Mouse (Mus musculus) intestine, embryonic 14.5 days (tissue): ENCODE data around the gene Mrpl43. TPM values are rescaled to one million over a fixed set of nuclear protein-coding genes. Genes with fewer than 3 reads are reported as not detected.
A peak's percentile ranks its signal among the peaks of the same experiment; 100 is the strongest.

Experiments
- ATAC-seq: fragments of 200-750 bp; cut with Nextera tagmentation; replicated peaks from 2 replicates; pipeline ENCODE4 v1.8.0; 2017; ENCODE audit warnings: low read depth, moderate number of reproducible peaks, moderate TSS enrichment, moderate library complexity; ENCODE audit not compliant: low FRiP score, low TSS enrichment
- DNase-seq: peaks from one replicate; pipeline ENCODE4 v3.0.0-alpha.2; 2018; ENCODE audit warnings: low spot score
- H3K27ac ChIP-seq: fragments of 300-500 bp; sonication (generic); 2 replicates; pipeline ENCODE4 v1.5.1; 2014; ENCODE audit warnings: low read depth, mild to moderate bottlenecking, control low read depth
- H3K27me3 ChIP-seq: fragments of 300-500 bp; sonication (generic); replicated peaks from 2 replicates; pipeline ENCODE4 v1.6.1; 2014; ENCODE audit warnings: low read length, control low read depth; ENCODE audit not compliant: control insufficient read depth, insufficient read depth
- H3K36me3 ChIP-seq: fragments of 300-500 bp; sonication (generic); 2 replicates; pipeline ENCODE4 v1.6.1; 2014; ENCODE audit warnings: low read length, control low read depth; ENCODE audit not compliant: control insufficient read depth, insufficient read depth
- H3K4me1 ChIP-seq: fragments of 300-500 bp; sonication (generic); replicated peaks from 2 replicates; pipeline ENCODE4 v1.6.1; 2014; ENCODE audit warnings: low read length, control low read depth, mixed read lengths; ENCODE audit not compliant: control insufficient read depth, insufficient read depth
- H3K4me2 ChIP-seq: fragments of 300-500 bp; sonication (generic); 2 replicates; pipeline ENCODE4 v1.6.1; 2014; ENCODE audit warnings: low read length
- H3K4me3 ChIP-seq: fragments of 300-500 bp; sonication (generic); 2 replicates; pipeline ENCODE4 v1.5.1; 2014; ENCODE audit warnings: low read depth, low read length, control low read depth, mixed read lengths
- H3K9ac ChIP-seq: fragments of 300-500 bp; sonication (generic); 2 replicates; pipeline ENCODE4 v1.6.1; 2014; ENCODE audit warnings: mild to moderate bottlenecking, low read length
- H3K9me3 ChIP-seq: fragments of 300-500 bp; sonication (generic); 2 replicates; pipeline ENCODE4 v1.6.1; 2016; ENCODE audit warnings: low read length, control low read depth; ENCODE audit not compliant: control insufficient read depth
- WGBS: fragments of 180-500 bp; shearing (Covaris S2); extraction: QIAGEN DNeasy Blood & Tissue Kit; methylation state at CpG from one replicate; pipeline ENCODE4 v1.1.7; 2014; 5-methylcytosine and 5-hydroxymethylcytosine counted together
- polyA plus RNA-seq: library from polyadenylated mRNA; unstranded; fragments of >200 nt; fragmentation: Nextera tagmentation; extraction: Ambion mirVana; gene quantifications from 2 replicates; pipeline ENCODE4 v1.2.1, GENCODE M21; 2014

Gene Mrpl43
- 65.4 and 70.3 TPM in 2 replicates for polyA plus RNA-seq

DNA sequence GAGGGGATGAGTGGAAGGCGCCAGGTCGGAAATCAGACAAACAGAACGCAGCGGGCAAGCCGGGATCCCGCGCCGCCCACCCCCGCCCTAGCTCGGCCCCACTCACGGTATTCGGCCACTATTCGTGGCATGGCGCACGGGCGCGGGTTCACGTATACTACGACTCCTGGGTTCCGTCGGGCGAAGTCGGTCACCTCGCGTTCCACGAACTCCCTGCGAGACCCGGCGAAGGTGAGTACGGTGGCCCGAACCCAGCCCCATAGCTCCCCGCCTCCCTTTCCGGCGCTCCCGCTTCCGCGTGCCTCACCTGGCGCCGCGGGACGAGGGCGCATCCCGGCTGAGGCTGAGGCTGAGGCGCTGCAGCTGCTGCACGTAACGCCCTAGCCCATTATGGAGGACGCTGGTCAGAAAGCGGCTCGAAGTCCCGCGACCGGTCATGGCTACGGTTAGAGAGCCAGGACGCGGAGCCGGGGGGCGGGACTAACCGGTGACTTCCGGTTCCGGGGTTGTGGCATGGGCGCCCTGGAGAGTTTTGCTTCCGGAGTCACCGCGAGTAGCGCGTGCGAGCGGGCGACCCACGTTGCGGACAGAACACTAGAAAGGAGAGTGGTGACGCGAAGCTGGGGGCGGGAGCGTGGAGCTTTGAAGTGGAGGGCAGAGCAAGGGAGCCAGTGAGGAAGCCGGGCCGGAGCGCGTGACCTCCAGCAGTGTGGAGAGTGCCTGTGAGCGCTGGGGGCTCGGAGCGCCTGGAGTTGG, at the start of gene Mrpl43:
Mrpl43 (minus strand) TSS at position 486 of the 756 bp plus-strand sequence.
- peaks cover 46% of the 10 kb centered on the region for H3K36me3 ChIP-seq
- H3K4me3 ChIP-seq: peak within 1 kb of the TSS; percentile 99
- peak within 1 kb of the TSS; percentile 94 for H3K4me2 ChIP-seq
- DNase-seq: peak; percentile 99
- no peaks in the 10 kb centered on the region for H3K27me3 ChIP-seq
- H3K9ac ChIP-seq: peak within 1 kb of the TSS; percentile 73
- under 1% methylated on average over 75 of the region's 82 CpGs for WGBS
- H3K9me3 ChIP-seq: no peaks in the 10 kb centered on the region
- peaks cover 18% of the 10 kb centered on the region for H3K4me1 ChIP-seq
- ATAC-seq: peak; percentile 93
- peak within 1 kb of the TSS; percentile 81 for H3K27ac ChIP-seq

DNA sequence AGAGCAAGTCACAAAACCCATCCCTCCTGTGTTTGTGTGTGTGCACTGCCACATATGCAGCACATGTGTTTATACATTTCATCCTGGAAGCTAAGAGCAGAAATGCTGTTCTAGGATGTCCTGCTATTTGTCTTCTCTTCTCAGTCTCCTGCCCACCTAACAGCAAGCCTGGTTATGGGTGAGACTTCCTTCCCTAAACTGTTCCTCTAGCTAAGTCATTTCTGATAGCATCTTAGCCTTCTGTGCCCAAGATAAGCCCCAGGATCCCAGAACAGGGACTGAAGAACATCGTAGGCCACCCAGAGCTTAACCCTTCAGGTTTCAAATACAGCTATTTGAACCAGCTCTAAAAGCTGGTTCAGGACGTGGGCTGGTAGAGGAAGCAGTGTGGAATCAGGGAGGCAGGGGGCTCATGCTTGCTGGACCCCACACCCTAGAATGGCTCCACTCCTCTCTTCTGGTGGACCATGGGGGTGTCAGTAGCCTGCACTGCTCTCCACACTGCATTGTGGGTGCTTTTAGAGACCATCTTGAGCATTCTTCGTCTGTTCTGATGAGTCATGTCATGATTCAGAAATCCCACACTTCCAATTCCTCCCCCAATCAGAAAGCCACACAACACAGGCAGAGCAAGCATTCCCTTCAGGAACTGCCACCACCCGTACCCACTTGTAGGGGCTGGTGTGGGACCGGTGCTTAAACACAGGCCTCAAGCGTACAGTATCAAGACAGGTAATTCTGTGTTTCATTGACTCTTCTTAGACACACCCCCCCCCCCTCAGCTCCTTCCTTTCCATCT, 48.8 kb upstream of the Mrpl43 start:
- Histone ChIP-seq H3K9me3 (no peaks in the 10 kb centered on the region), H3K36me3 (peaks cover 28% of the 10 kb centered on the region), H3K27ac (no peak overlapping the region), H3K27me3 (no peaks in the 10 kb centered on the region), H3K4me2 (no peak overlapping the region), H3K4me3 (no peak overlapping the region), H3K4me1 (peaks cover 20% of the 10 kb centered on the region), H3K9ac (no peak overlapping the region)
- DNase-seq: no peak
- WGBS: 88% methylated on average over 6 of the region's 6 CpGs
- ATAC-seq: no peak

DNA sequence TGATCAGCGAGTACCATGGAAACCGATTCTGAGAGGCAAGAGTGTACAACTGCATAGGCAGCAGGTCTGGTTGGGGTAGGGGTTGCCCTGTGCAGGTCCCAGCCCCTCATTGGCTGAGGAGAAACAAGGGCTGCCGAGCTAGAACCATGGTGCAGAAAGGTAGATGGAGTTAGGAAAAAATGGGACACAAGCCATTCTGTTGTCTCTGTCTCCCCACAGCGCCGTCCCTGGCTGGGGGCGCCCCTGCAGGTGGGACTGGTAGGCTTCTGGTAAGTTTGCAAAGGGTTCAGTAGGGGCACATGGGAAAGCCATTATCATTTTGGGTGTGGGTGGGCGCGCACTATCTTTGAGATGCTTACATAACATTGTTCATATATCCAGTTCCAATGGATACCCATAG, 47.2 kb upstream of the Mrpl43 start:
- Histone ChIP-seq H3K9me3 (no peaks in the 10 kb centered on the region), H3K9ac (no peak overlapping the region), H3K4me2 (no peak overlapping the region), H3K27ac (no peak overlapping the region), H3K27me3 (no peaks in the 10 kb centered on the region), H3K36me3 (peaks cover 28% of the 10 kb centered on the region), H3K4me1 (peaks cover 21% of the 10 kb centered on the region), H3K4me3 (no peak overlapping the region)
- ATAC-seq (no peak), DNase-seq (no peak)
- WGBS: 87% methylated on average over 8 of the region's 8 CpGs

DNA sequence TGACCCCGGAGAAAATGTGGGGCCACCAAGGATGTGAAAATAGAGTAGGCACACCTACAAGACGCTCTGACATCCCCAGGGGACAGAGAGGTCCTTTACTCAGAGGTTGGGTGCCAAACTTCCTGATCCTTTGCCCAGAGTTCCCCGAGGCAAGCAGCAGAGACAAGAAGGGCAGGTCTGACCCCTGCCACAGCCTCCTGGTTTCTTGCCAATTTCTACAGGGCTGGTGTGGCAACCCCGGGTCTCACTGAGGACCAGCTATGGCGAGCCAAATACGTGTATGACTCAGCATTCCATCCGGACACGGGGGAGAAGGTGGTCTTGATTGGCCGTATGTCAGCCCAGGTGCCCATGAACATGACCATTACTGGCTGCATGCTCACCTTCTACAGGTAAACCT, 43.3 kb upstream of the Mrpl43 start:
- Histone ChIP-seq H3K4me1 (peaks cover 17% of the 10 kb centered on the region), H3K4me3 (no peak overlapping the region), H3K9ac (no peak overlapping the region), H3K36me3 (peaks cover 23% of the 10 kb centered on the region), H3K27me3 (peaks cover 17% of the 10 kb centered on the region), H3K4me2 (no peak overlapping the region), H3K9me3 (no peaks in the 10 kb centered on the region), H3K27ac (no peak overlapping the region)
- WGBS: 76% methylated on average over 9 of the region's 9 CpGs
- ATAC-seq: no peak
- no peak for DNase-seq

DNA sequence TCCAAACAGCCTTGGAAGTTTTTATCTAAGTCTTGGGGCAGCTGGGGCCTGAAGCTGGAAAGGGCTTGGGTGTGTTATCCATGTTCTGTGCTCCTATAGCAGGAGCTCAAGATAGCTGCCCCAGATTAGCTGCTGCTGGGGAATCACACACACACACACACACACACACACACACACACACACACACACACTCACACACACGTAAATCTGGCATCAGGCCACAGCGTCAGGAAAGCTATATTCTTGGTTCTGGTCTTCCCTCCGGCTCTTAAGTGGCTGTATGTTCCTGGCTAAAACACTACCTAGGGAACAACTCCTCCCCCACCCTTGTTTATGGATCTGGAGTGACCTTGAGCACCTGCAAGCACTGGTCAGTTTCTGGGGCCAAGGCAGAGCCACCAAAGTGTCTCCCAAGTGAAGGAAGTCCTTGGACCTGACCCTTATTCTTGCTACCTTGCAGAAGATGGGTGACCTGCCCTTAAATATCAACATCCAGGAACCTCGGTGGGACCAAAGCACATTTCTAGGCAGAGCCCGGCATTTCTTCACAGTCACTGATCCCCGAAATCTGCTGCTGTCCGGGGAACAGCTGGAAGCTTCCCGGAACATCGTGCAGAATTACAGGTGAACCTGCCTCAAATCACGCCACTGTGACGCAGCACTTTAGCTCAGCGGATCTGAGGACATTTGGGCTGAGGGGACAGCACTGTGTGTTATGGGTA, 42.6 kb upstream of the Mrpl43 start:
- Histone ChIP-seq H3K36me3 (peaks cover 21% of the 10 kb centered on the region), H3K9ac (peak overlapping the region; percentile 50), H3K4me3 (peak overlapping the region; percentile 57), H3K9me3 (no peaks in the 10 kb centered on the region), H3K4me2 (peak overlapping the region; percentile 92), H3K27me3 (peaks cover 23% of the 10 kb centered on the region), H3K27ac (peak overlapping the region; percentile 84), H3K4me1 (peaks cover 17% of the 10 kb centered on the region)
- WGBS: 74% methylated on average over 12 of the region's 12 CpGs
- ATAC-seq (no peak), DNase-seq (no peak)

DNA sequence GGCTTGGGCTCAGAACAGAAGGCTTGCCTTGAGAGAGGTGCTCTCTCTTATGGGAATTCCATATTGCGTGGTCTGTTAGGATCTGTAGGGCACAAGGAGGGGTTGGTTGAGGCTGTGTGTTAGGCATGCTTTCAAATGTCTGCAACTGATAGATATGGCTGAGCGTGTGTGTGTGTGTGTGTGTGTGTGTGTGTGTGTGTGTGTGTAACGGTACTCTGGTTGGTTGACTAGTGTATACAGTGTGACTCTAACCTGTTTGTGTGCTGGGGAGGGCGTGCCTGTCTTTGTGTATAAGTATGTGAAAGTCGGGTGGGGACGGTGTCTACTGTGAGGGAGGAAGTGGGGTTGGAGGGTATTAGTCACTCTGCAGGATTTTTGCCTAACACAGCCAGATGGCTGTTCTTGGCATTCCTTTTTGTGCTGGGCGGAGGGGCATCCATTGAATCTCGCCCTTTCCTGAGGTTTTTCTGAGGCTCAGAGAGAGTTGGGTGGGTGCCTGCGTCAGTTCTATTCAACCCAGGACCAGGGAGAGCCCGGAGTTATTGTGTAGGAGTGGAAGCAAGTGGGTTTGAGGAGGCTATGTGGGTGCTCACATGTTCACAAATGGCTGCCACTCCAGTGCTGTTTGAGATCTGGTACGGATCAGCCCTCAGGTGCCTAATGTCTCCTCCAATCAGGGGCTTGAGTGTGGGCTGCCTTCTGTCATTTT, 41.8 kb upstream of the Mrpl43 start:
- peaks cover 17% of the 10 kb centered on the region for H3K4me1 ChIP-seq
- H3K9me3 ChIP-seq: no peaks in the 10 kb centered on the region
- peaks cover 23% of the 10 kb centered on the region for H3K27me3 ChIP-seq
- peak; percentile 53 for ATAC-seq
- DNase-seq: no peak
- WGBS: 23% methylated on average over 11 of the region's 11 CpGs
- H3K4me2 ChIP-seq: peak overlapping the region; percentile 92
- H3K36me3 ChIP-seq: peaks cover 20% of the 10 kb centered on the region
- H3K4me3 ChIP-seq: peak overlapping the region; percentile 57
- H3K9ac ChIP-seq: peak overlapping the region; percentile 50
- peak overlapping the region; percentile 84 for H3K27ac ChIP-seq

DNA sequence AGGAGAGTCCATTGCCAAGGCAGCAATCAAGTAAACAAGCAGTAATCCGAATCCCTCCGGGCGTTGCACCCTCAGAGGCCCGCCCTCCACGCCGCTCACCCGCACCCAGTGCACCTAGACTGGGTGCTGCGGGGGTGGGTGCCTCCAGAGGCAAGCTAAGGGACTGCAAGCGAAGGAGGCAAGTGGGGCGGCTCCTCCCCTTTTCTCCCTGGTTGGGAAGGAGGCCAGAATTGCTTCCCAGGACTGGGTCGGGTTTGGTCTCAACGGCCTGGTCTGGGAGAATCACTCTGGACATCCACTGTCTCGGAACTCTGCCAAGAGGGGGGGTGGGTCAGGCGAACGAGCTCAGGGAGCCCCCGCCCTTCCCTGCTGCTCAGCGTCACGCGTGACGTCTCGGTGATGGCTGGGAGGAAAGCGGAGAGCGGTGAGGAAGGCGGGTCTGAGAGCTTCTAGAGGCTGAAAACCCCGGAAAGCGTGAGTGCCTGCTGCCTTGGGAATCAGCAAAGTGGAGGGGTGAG, 41.2 kb upstream of the Mrpl43 start, which contains the start of gene Sfxn3:
Sfxn3 (plus strand) TSS at position 87 of the 518 bp plus-strand sequence.
- Histone ChIP-seq H3K4me3 (peak within 1 kb of the TSS; percentile 57), H3K9ac (peak within 1 kb of the TSS; percentile 50), H3K27me3 (peaks cover 23% of the 10 kb centered on the region), H3K4me1 (peaks cover 17% of the 10 kb centered on the region), H3K27ac (peak within 1 kb of the TSS; percentile 84), H3K36me3 (peaks cover 14% of the 10 kb centered on the region), H3K9me3 (no peaks in the 10 kb centered on the region), H3K4me2 (peak within 1 kb of the TSS; percentile 92)
- WGBS: under 1% methylated on average over 26 of the region's 26 CpGs
- DNase-seq (peak; percentile 95), ATAC-seq (peak; percentile 79)
